Mouse (Mus musculus): ENCODE results near the gene Zfp655. TPM values are rescaled to one million over a fixed set of nuclear protein-coding genes. Genes with fewer than 3 reads are reported as not detected.
"Not testable (repeated sequence)": the region's sequence is repeated elsewhere in the genome, so short reads cannot be mapped to it uniquely, and the experiment has no call there.

Gene Zfp655
- polyA plus RNA-seq, 1 experiment from 2014 or later, result 45.0 TPM

DNA sequence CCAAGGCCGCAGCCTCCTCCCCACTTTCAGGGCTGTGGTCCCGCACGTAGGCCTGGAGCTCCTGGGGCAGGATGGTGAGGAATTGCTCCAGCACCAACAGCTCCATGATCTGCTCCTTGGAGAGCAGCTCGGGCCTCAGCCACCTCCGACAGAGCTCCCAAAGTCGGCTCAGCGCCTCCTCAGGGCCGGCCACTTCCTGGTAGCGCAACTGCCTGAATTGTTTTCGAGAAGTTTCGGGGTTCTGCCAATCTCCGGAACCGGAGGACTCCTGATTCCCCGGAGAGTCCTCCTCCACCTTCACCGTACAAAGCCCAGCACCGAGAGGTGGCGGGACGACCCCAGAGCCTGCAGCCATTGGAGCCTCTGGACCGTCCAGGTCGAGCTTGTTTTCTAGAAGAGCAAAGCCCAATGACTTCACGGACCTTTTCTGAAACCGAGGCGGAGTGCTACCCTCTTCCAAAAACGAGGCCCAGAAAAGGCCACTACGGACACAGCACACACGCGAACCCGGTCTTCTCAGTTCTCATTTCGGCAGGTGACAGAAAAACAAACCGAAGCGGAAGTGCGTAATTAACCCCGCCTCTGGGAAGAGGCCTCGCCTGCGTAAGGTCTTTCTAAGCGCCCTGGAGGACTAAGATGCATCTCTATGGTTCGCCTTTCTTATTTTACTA is 30.1 kb upstream of the Zfp655 start, which contains the start of gene Zkscan14:
Gene Zkscan14 (minus strand): TSS at position 548 of the 671 bp plus-strand sequence.
- ATAC-seq (replicated peaks; ENCODE audit: insufficient number of reproducible peaks, low FRiP score, low TSS enrichment, low read depth), result no peak
- DNase-seq (ENCODE audit: low spot score), result peak; percentile 92
- Histone ChIP-seq H3K9me3 (replicated peaks; ENCODE audit: control insufficient read depth, low read length) (no peaks in the 10 kb centered on the region), H3K27me3 (ENCODE audit: control insufficient read depth, insufficient read depth, low read length) (no peaks in the 10 kb centered on the region), H3K4me3 (ENCODE audit: low read depth, low read length) (peak within 1 kb of the TSS; percentile 81), H3K4me2 (ENCODE audit: low read depth, low read length) (peak within 1 kb of the TSS; percentile 91), H3K9ac (replicated peaks; ENCODE audit: low read length) (peak within 1 kb of the TSS; percentile 56), H3K27ac (replicated peaks; ENCODE audit: low read depth, low read length) (no peak within 1 kb of the TSS), H3K36me3 (replicated peaks; ENCODE audit: control insufficient read depth, insufficient read depth, low read depth, low read length) (no peaks in the 10 kb centered on the region), H3K4me1 (ENCODE audit: control insufficient read depth, insufficient read depth, low read length) (peaks cover 3% of the 10 kb centered on the region; the same call in 1 of the 2 replicates)
- 2% methylated on average over 37 of the region's 37 CpGs for WGBS

DNA sequence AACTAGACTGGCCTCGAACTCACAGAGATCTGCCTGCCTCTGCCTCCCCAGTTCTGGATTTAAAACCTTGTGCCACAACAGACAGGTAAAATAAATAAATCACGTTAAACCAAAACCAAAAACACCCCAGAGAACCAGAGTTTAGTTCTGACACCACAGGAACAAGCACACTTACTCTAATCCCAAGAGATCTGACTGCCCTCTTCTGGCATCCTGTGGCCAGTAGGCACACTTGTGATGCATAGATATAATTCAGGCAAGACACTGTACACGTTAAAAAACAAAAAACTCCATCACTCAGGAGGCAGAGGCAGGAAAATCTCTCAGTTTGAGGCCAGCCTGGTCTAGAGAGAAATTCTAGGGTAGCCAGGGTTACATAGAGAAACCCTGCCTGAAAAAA is 29.1 kb upstream of the Zfp655 start:
- WGBS, result 56% methylated on average over 3 of the region's 3 CpGs

DNA sequence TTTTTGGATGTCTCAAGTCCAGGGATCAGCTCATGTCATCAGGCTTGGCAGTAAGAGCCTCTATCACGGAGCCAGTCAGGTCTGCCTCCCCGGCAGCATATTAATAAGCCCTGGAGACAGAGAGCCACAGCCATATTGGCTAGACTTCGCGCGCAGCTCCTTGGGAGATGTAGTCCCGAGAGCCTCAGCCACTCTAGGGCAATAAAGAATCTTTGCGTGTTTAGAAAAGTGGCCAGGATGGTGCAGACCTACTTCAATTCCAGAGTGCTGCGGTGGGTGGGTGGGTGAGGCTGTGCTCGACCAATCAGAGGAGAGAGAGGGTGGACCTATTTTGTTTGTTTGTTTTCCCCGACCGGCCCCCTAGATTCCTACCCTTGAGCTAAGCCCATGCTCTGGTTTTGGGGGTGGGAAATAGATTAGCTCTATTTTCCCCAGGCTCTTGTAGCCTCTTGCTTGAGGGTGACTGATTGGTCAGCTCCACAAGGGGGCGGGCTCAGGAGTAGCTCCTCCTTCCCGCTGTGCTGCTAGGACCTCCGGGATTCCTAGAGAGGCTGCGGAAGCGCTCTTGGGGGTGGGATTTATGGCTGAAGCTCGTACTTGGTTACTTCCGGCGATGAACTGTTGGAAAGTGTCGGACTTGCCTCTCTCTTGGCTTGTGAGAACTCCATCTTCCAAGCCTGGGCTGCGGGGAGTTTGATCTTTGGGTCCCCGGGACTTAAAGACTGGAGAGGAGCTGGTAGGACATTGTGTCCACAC is 27.4 kb upstream of the Zfp655 start, which contains the start of gene Zkscan5:
Gene Zkscan5 (plus strand): TSS at position 627 of the 756 bp plus-strand sequence.
- Histone ChIP-seq H3K4me1 (ENCODE audit: control insufficient read depth, insufficient read depth, low read length) (peaks cover 3% of the 10 kb centered on the region; the same call in 1 of the 2 replicates), H3K27me3 (ENCODE audit: control insufficient read depth, insufficient read depth, low read length) (no peaks in the 10 kb centered on the region), H3K9ac (replicated peaks; ENCODE audit: low read length) (peak within 1 kb of the TSS; percentile 67), H3K4me3 (ENCODE audit: low read depth, low read length) (peak within 1 kb of the TSS; percentile 64), H3K27ac (replicated peaks; ENCODE audit: low read depth, low read length) (peak within 1 kb of the TSS; percentile 23), H3K36me3 (replicated peaks; ENCODE audit: control insufficient read depth, insufficient read depth, low read depth, low read length) (no peaks in the 10 kb centered on the region), H3K4me2 (ENCODE audit: low read depth, low read length) (peak within 1 kb of the TSS; percentile 44), H3K9me3 (replicated peaks; ENCODE audit: control insufficient read depth, low read length) (no peaks in the 10 kb centered on the region)
- under 1% methylated on average over 22 of the region's 22 CpGs for WGBS
- DNase-seq (ENCODE audit: low spot score), result peak; percentile 98
- ATAC-seq (replicated peaks; ENCODE audit: insufficient number of reproducible peaks, low FRiP score, low TSS enrichment, low read depth), result peak; percentile 97

More for the DNA sequence above, 29.1 kb upstream of the Zfp655 start:
- H3K27me3 ChIP-seq (ENCODE audit: control insufficient read depth, insufficient read depth, low read length), result no peaks in the 10 kb centered on the region
- no peak overlapping the region for H3K27ac ChIP-seq (replicated peaks; ENCODE audit: low read depth, low read length)
- no peak overlapping the region for H3K4me2 ChIP-seq (ENCODE audit: low read depth, low read length)
- ATAC-seq (replicated peaks; ENCODE audit: insufficient number of reproducible peaks, low FRiP score, low TSS enrichment, low read depth), result no peak
- peaks cover 3% of the 10 kb centered on the region; the same call in 1 of the 2 replicates for H3K4me1 ChIP-seq (ENCODE audit: control insufficient read depth, insufficient read depth, low read length)
- H3K36me3 ChIP-seq (replicated peaks; ENCODE audit: control insufficient read depth, insufficient read depth, low read depth, low read length), result no peaks in the 10 kb centered on the region
- no peaks in the 10 kb centered on the region for H3K9me3 ChIP-seq (replicated peaks; ENCODE audit: control insufficient read depth, low read length)
- DNase-seq (ENCODE audit: low spot score), result no peak
- H3K9ac ChIP-seq (replicated peaks; ENCODE audit: low read length), result no peak overlapping the region
- H3K4me3 ChIP-seq (ENCODE audit: low read depth, low read length), result no peak overlapping the region

DNA sequence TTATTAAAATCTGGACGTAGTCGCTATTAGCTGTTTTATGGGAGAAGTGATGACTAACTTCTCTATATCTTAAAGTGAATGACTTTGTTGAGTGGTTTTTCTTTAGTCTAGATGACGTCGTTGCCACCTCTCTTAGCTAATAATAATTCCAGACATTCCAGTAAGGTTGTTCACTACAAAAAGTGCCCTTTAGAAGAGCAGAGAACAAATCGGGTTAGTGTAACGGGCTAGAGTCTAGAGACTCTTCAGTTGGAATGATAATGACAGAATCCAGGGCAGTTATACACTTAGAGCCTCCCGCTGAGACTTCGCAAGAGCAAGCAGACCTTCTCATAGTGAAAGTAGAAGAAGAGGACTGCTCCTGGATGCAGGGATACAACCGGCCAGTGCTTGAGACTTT is 26.5 kb upstream of the Zfp655 start:
- H3K4me1 ChIP-seq (ENCODE audit: control insufficient read depth, insufficient read depth, low read length), result peaks cover 3% of the 10 kb centered on the region; the same call in 1 of the 2 replicates
- H3K9ac ChIP-seq (replicated peaks; ENCODE audit: low read length), result peak overlapping the region; percentile 32
- ATAC-seq (replicated peaks; ENCODE audit: insufficient number of reproducible peaks, low FRiP score, low TSS enrichment, low read depth) (no peak), DNase-seq (ENCODE audit: low spot score) (no peak)
- no peaks in the 10 kb centered on the region for H3K36me3 ChIP-seq (replicated peaks; ENCODE audit: control insufficient read depth, insufficient read depth, low read depth, low read length)
- H3K9me3 ChIP-seq (replicated peaks; ENCODE audit: control insufficient read depth, low read length), result no peaks in the 10 kb centered on the region
- no peak overlapping the region for H3K27ac ChIP-seq (replicated peaks; ENCODE audit: low read depth, low read length)
- 21% methylated on average over 9 of the region's 9 CpGs for WGBS
- H3K27me3 ChIP-seq (ENCODE audit: control insufficient read depth, insufficient read depth, low read length), result no peaks in the 10 kb centered on the region
- peak overlapping the region; percentile 64 for H3K4me3 ChIP-seq (ENCODE audit: low read depth, low read length)
- H3K4me2 ChIP-seq (ENCODE audit: low read depth, low read length), result peak overlapping the region; percentile 44

DNA sequence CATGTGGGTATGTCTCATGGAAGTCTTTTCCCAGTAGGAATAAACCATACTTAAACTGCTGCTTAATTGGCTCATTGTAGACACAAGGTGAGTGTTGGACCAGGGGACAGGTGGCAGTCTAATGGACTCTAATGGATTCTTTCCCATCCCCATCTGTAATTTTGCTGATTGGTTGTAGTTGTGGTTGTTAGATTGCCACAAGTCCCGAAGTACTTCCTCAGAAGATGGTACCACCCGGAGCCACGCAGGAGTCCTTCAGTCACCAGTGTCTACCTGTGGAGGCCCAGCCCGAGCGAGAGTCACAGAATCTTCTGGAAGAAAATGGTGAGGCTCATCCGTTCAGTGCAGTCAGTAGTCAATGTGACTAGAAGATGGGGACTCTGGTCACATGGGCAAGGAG is 24.1 kb upstream of the Zfp655 start:
- no peak overlapping the region for H3K27ac ChIP-seq (replicated peaks; ENCODE audit: low read depth, low read length)
- H3K9me3 ChIP-seq (replicated peaks; ENCODE audit: control insufficient read depth, low read length), result no peaks in the 10 kb centered on the region
- no peaks in the 10 kb centered on the region for H3K27me3 ChIP-seq (ENCODE audit: control insufficient read depth, insufficient read depth, low read length)
- 97% methylated on average over 6 of the region's 6 CpGs for WGBS
- H3K4me2 ChIP-seq (ENCODE audit: low read depth, low read length), result no peak overlapping the region
- H3K36me3 ChIP-seq (replicated peaks; ENCODE audit: control insufficient read depth, insufficient read depth, low read depth, low read length), result no peaks in the 10 kb centered on the region; the same call in 1 of the 2 replicates
- H3K4me1 ChIP-seq (ENCODE audit: control insufficient read depth, insufficient read depth, low read length), result peaks cover 3% of the 10 kb centered on the region; the same call in 1 of the 2 replicates
- H3K9ac ChIP-seq (replicated peaks; ENCODE audit: low read length), result no peak overlapping the region
- DNase-seq (ENCODE audit: low spot score), result no peak
- ATAC-seq (replicated peaks; ENCODE audit: insufficient number of reproducible peaks, low FRiP score, low TSS enrichment, low read depth), result no peak
- H3K4me3 ChIP-seq (ENCODE audit: low read depth, low read length), result no peak overlapping the region

DNA sequence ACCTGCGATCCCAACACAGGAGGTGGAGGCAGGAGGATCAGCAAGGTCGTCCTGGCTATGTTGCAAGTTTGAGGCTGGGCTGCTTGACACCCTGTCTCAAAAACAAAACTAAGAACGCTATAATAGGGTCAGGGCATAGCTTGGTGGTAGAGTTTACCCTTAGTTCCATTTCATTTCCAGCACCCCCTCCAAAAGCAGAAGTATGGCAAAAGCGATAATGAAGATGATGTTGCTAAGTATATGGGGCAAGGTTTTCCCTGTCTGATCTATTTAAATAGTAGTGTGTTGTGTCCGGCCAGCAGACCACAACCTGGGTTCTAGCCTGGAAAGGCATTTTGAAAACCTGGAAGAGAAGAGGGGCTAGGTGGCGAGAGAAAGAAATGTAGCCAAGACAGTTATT is 23.6 kb upstream of the Zfp655 start:
- H3K4me1 ChIP-seq (ENCODE audit: control insufficient read depth, insufficient read depth, low read length), result peaks cover 3% of the 10 kb centered on the region; the same call in 1 of the 2 replicates
- no peak overlapping the region for H3K9ac ChIP-seq (replicated peaks; ENCODE audit: low read length)
- no peaks in the 10 kb centered on the region for H3K9me3 ChIP-seq (replicated peaks; ENCODE audit: control insufficient read depth, low read length)
- WGBS, result 77% methylated on average over 5 of the region's 6 CpGs
- DNase-seq (ENCODE audit: low spot score) (no peak), ATAC-seq (replicated peaks; ENCODE audit: insufficient number of reproducible peaks, low FRiP score, low TSS enrichment, low read depth) (no peak)
- H3K4me3 ChIP-seq (ENCODE audit: low read depth, low read length), result no peak overlapping the region
- no peaks in the 10 kb centered on the region for H3K27me3 ChIP-seq (ENCODE audit: control insufficient read depth, insufficient read depth, low read length)
- H3K4me2 ChIP-seq (ENCODE audit: low read depth, low read length), result no peak overlapping the region
- H3K27ac ChIP-seq (replicated peaks; ENCODE audit: low read depth, low read length), result no peak overlapping the region
- no peaks in the 10 kb centered on the region; the same call in 1 of the 2 replicates for H3K36me3 ChIP-seq (replicated peaks; ENCODE audit: control insufficient read depth, insufficient read depth, low read depth, low read length)

DNA sequence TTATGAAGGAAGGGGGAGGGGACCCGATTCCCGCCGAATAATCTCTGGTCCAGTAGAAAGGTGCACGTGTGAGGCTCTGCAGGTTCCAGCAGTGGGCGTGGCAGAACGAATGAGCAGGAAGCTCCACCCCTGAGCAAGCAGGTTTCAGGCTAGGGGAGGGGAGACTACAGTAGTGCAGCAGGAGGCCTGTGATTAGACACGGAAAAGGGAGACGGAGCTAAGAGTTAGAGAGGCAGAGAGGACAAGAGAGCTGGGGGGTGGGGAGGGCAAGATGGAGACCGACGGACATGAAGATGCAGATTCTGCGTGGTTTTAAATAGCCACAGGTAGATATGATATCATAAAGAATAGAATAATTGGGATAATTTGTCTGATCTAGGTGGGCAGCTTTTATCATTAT is 23.1 kb upstream of the Zfp655 start:
- H3K9ac ChIP-seq (replicated peaks; ENCODE audit: low read length); ATAC-seq (replicated peaks; ENCODE audit: insufficient number of reproducible peaks, low FRiP score, low TSS enrichment, low read depth); H3K4me3 ChIP-seq (ENCODE audit: low read depth, low read length); H3K36me3 ChIP-seq (replicated peaks; ENCODE audit: control insufficient read depth, insufficient read depth, low read depth, low read length); H3K4me1 ChIP-seq (ENCODE audit: control insufficient read depth, insufficient read depth, low read length); DNase-seq (ENCODE audit: low spot score); H3K4me2 ChIP-seq (ENCODE audit: low read depth, low read length); H3K27ac ChIP-seq (replicated peaks; ENCODE audit: low read depth, low read length); H3K9me3 ChIP-seq (replicated peaks; ENCODE audit: control insufficient read depth, low read length); H3K27me3 ChIP-seq (ENCODE audit: control insufficient read depth, insufficient read depth, low read length): not testable (repeated sequence)
- 41% methylated on average over 11 of the region's 11 CpGs for WGBS

DNA sequence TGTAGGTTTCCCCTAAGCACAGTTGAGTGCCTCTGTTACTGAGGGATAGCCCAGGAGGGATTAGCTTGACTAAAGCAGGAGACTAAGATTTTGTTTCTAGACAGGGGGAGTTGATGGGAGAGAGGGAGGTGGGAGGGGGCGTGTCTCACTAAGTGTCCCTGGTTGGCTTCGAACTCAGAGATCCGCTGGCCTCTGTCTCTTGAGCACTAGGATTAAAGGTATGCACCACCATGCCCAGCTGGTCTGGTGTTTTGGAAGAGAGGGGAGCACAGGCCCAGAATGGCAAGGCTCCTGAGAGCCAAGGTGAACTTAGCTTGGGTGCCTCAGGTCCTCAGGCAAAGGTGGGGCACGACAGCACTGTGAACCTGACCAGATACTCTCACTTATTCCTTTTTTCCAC is 20.2 kb upstream of the Zfp655 start:
- H3K27me3 ChIP-seq (ENCODE audit: control insufficient read depth, insufficient read depth, low read length), result no peaks in the 10 kb centered on the region
- H3K9ac ChIP-seq (replicated peaks; ENCODE audit: low read length), result no peak overlapping the region
- DNase-seq (ENCODE audit: low spot score), result no peak
- no peak for ATAC-seq (replicated peaks; ENCODE audit: insufficient number of reproducible peaks, low FRiP score, low TSS enrichment, low read depth)
- WGBS, result 89% methylated on average over 4 of the region's 4 CpGs
- H3K4me1 ChIP-seq (ENCODE audit: control insufficient read depth, insufficient read depth, low read length), result no peaks in the 10 kb centered on the region
- H3K4me3 ChIP-seq (ENCODE audit: low read depth, low read length), result no peak overlapping the region
- H3K4me2 ChIP-seq (ENCODE audit: low read depth, low read length), result no peak overlapping the region
- no peaks in the 10 kb centered on the region for H3K9me3 ChIP-seq (replicated peaks; ENCODE audit: control insufficient read depth, low read length)
- no peak overlapping the region for H3K27ac ChIP-seq (replicated peaks; ENCODE audit: low read depth, low read length)
- H3K36me3 ChIP-seq (replicated peaks; ENCODE audit: control insufficient read depth, insufficient read depth, low read depth, low read length), result no peaks in the 10 kb centered on the region; the same call in 1 of the 2 replicates
